Mouse (Mus musculus) neural tube, embryonic 13.5 days (tissue): ENCODE data around the gene Zfp618. TPM values are rescaled to one million over a fixed set of nuclear protein-coding genes. Genes with fewer than 3 reads are reported as not detected.

Experiments
- ATAC-seq: fragments of 200-750 bp; cut with Nextera tagmentation; 2 replicates; pipeline ENCODE4 v1.8.0; 2017; ENCODE audit warnings: low read depth, mild to moderate bottlenecking, moderate TSS enrichment, moderate library complexity
- H3K27ac ChIP-seq: fragments of 300-500 bp; sonication (generic); replicated peaks from 2 replicates; pipeline ENCODE4 v1.5.1; 2015; ENCODE audit warnings: moderate library complexity, mild to moderate bottlenecking, inconsistent platforms
- H3K27me3 ChIP-seq: fragments of 300-500 bp; sonication (generic); 2 replicates; pipeline ENCODE4 v1.6.1; 2015; ENCODE audit warnings: mild to moderate bottlenecking, inconsistent platforms
- H3K36me3 ChIP-seq: fragments of 300-500 bp; sonication (generic); 2 replicates; pipeline ENCODE4 v1.6.1; 2015; ENCODE audit warnings: mild to moderate bottlenecking, inconsistent platforms
- H3K4me1 ChIP-seq: fragments of 300-500 bp; sonication (generic); replicated peaks from 2 replicates; pipeline ENCODE4 v1.6.1; 2015; ENCODE audit warnings: inconsistent platforms
- H3K4me2 ChIP-seq: fragments of 300-500 bp; sonication (generic); 2 replicates; pipeline ENCODE4 v1.6.1; 2015; ENCODE audit warnings: inconsistent platforms, mild to moderate bottlenecking, moderate library complexity
- H3K4me3 ChIP-seq: fragments of 300-500 bp; sonication (generic); 2 replicates; pipeline ENCODE4 v1.5.1; 2015; ENCODE audit warnings: mild to moderate bottlenecking, inconsistent platforms
- H3K9ac ChIP-seq: fragments of 300-500 bp; sonication (generic); 2 replicates; pipeline ENCODE4 v1.6.1; 2015; ENCODE audit warnings: moderate library complexity, mild to moderate bottlenecking, inconsistent platforms
- H3K9me3 ChIP-seq: fragments of 300-500 bp; sonication (generic); 2 replicates; pipeline ENCODE4 v1.6.1; 2016; ENCODE audit warnings: inconsistent platforms
- WGBS: fragments of 180-500 bp; shearing (Covaris S2); methylation state at CpG from one replicate; pipeline ENCODE4 v1.1.7; 2015; 5-methylcytosine and 5-hydroxymethylcytosine counted together
- polyA plus RNA-seq: library from polyadenylated mRNA; unstranded; fragments of >200 nt; fragmentation: Nextera tagmentation; extraction: Ambion mirVana; gene quantifications from 2 replicates; pipeline ENCODE4 v1.2.1, GENCODE M21; 2015

The Zfp618 gene
- polyA plus RNA-seq, 1 experiment from 2014 or later, result 40.9 TPM

DNA sequence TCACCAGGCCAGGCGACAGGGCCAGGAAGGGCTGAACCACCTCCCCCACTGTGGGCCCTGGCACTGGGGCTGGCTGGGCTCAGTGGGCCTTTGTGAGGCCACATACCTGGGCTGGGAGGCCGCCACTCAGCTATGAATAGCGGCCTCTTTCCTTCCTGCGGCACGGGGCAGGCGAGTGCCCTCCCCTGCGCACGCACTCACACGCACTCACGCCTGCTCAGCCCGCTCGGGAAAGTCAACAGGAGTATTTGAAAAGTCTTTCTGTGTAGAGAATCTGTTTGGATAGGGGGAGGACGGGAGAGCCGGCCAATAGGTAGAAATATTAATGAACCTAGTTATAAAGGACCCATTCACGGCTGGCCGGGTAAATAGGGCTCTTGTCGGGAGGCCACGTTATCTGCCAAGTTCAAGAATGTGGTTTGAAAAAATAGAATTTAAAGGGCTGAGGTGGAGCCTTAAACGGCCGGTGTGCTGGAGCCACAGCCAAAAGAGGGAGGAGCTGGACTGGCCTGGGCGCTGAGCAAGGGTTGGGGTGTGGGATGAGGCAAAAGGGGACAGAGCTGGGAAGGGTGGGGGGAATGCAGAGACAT, 221.0 kb downstream of the Zfp618 start:
- Histone ChIP-seq H3K27me3 (no peaks in the 10 kb centered on the region), H3K36me3 (no peaks in the 10 kb centered on the region), H3K9me3 (no peaks in the 10 kb centered on the region), H3K27ac (no peak overlapping the region), H3K4me2 (no peak overlapping the region), H3K4me1 (peaks cover 5% of the 10 kb centered on the region; the same call in 1 of the 2 replicates), H3K4me3 (no peak overlapping the region), H3K9ac (no peak overlapping the region)
- WGBS, result 35% methylated on average over 21 of the region's 21 CpGs
- ATAC-seq, result peak; percentile 44; the same call in 1 of the 2 replicates

Other genes with a start within 250 kb of the Zfp618 start
- gene Ambp, start 189.2 kb downstream of the Zfp618 start, polyA plus RNA-seq, result 0.23 and 0.66 TPM in 2 replicates
- not detected in 2 replicates for gene Kif12, start 206.6 kb downstream of the Zfp618 start, polyA plus RNA-seq
- 3.0 and 4.6 TPM in 2 replicates for gene Col27a1, start 248.4 kb downstream of the Zfp618 start, polyA plus RNA-seq